Mouse (Mus musculus) liver, postnatal 0 days (tissue): ENCODE measurements around the gene Rph3a.

Source experiments
- CTCF ChIP-seq: sonication (generic); IDR thresholded peaks from 2 replicates; pipeline ENCODE4 v1.5.1; 2016; ENCODE audit warnings: antibody characterized with exemption, low read depth
- EP300 ChIP-seq: IDR thresholded peaks from 2 replicates; pipeline ENCODE4 v1.6.1; 2016; ENCODE audit warnings: antibody characterized with exemption, low read depth, mild to moderate bottlenecking

GRCm38 (mm10) chr5:120900666-120901065 is 109.2 kb downstream of the Rph3a start:
- TF ChIP-seq CTCF (no peak), EP300 (no peak)
